Mouse (Mus musculus): ENCODE measurements around the gene Ugt1a5.
"Not testable (repeated sequence)": the region's sequence is repeated elsewhere in the genome, so short reads cannot be mapped to it uniquely, and the experiment has no call there.

The Ugt1a5 gene

DNA sequence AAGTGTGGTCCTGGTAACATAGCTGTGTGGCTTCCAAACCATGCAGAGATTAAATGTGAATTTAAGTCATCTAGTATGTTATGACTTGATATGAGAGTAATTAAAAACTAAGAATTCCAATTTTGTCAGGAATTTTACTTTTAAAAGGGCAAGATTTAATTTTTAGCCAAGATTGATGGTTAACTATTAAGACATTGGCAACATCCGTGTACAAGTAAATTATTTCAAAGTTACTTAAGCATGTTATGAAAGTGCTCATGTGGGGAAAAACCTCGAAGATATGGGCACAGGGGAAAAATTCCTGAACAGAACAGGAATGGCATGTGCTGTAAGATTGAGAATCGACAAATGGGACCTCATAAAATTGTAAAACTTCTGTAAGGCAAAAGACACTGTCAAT, 31.6 kb downstream of the Ugt1a5 start:
- no peak for DNase-seq (ENCODE audit: low spot score in 2 of 2)

DNA sequence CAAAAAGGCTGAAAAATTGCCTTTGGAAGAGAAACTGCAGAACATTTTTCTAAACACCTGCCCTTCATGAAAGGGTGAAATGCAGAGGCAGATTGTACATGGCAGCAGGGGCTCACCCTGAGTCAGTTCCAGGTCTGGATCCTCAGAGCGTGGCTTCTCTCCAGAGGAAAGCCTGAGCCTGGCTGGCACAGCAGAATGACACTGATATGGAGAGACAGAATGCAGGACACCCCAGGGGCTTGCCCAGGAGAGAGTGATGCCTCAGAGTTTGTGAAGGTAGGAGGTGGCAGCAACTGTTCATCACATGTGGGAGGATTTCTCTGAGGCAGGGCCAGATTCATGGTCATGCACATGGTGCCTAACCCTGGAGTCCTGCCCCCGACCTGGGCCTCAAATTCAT, 34.2 kb downstream of the Ugt1a5 start:
- DNase-seq (ENCODE audit: low spot score in 2 of 2) = no peak

DNA sequence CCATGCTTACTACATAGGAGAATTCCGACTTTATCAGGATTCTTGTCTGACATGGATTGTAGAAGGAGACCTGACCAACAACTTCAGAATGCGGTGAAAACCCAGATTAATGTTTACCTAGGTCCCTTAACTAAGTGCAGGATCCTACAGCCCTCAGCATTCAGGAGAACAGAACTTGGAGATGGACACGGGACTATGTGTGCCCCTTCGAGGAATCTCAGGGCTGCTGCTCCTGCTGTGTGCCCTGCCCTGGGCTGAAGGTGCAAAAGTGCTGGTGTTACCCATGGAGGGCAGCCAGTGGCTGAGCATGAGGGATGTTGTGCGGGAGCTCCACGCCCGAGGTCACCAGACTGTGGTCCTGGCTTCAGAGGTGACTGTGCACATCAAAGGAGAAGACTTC, 34.6 kb downstream of the Ugt1a5 start, which contains the start of gene Ugt1a2:
Ugt1a2 (plus strand) TSS at position 146 of the 400 bp plus-strand sequence.
- DNase-seq (ENCODE audit: low spot score in 2 of 2) = no peak

DNA sequence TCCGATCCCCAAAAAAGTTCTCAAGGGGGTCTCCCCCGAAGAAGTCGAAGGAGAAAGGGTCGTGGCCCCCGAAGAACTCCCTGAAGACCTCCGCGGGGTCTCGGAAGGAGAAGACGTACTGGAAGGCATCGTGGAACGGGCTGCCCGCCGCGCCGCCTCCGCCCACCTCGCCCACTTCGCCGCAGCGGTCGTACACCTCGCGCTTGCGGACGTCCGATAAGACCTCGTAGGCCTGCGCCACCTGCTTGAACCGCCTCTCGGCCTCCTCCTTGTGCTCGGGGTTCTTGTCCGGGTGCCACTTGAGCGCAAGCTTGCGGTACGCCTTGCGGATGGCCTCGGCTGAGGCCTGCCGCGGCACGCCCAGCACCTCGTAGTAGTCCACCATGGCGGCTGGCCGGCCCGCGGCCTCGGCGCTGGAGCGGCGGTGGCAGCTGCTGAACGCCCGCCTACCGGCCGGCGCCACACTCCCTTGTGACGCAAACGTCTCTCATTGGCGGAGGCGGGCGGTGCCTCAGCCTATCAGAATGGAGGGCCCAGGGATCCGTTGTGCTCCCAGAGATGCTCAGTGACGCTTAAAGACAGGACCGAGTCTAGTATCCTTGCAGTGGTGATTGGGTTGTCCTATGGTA, 39.6 kb downstream of the Ugt1a5 start, which contains the start of gene Dnajb3:
Dnajb3 (minus strand) TSS at position 489 of the 629 bp plus-strand sequence.
- DNase-seq (ENCODE audit: low spot score in 2 of 2) = peak; percentile 55 to 80

DNA sequence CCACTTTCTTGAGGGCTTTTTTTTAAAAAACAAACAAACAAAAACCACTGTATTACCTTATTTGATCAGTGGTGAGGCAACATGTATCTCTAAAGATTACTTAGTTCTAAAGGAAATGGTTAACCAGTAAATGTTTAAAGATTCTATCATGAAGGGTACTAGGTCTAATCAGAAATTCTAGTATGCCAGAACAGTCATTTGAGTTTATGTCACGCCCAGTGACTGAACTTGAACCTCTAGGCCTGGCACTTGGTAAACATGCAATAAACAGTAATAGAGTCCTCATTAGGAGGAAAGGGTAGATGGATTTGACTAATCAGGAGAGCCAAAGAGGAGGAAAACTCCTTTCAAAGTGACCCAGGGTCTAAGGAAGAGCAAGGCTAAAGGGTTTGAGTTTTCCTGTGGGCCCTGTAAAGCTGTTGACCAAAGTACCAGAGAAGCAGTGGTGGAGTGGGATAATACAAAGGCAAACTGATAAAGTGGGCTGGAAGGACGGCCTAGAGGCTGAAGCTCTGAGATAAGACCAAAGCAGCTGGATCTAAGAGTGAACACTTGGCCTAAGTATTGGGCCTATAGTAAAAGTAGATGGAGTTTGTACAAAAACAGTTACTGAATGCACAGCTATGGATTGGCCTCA, 41.1 kb downstream of the Ugt1a5 start:
- DNase-seq (ENCODE audit: low spot score in 2 of 2) = no peak

DNA sequence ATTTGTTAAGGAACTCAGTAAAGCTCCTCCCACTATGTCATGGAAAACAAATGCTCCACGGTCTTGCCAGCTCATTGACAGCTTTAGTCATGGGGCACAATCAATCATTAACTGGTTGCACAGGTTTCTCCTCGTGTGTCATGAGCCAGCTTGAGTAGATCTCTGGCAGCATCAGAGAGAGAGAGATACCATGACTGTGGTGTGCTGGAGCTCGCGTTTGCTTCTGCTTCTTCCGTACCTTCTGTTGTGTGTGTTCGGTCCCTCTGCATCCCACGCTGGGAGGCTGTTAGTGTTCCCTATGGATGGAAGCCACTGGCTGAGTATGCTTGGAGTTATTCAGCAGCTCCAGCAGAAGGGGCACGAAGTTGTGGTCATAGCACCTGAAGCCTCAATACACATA, 46.0 kb downstream of the Ugt1a5 start, which contains the start of gene Ugt1a1:
Ugt1a1 (plus strand) TSS at position 148 of the 400 bp plus-strand sequence.
- no peak for DNase-seq (ENCODE audit: low spot score in 2 of 2)

DNA sequence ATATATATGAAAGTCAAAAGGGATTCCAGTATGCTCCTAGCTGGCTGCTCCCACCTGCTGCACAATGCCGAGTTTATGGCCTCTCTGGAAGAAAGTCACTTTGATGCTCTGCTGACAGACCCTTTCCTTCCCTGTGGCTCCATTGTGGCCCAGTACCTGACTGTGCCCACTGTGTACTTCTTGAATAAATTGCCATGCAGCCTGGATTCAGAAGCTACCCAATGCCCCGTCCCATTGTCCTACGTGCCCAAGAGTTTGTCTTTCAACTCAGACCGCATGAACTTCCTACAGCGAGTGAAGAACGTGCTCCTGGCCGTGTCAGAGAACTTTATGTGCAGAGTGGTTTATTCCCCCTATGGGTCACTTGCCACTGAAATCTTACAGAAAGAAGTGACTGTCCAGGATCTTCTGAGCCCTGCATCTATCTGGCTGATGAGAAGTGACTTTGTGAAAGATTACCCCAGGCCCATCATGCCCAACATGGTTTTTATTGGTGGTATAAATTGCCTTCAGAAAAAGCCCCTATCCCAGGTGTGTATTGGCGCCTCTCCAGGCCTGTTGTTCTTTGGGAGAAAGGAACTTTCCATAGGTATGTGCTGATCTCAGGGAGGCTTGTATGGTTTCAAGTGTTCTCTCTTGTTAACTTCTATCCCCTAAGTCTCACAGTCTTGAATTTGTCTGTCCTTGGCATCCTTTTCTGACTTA, 46.7 kb downstream of the Ugt1a5 start:
- DNase-seq (ENCODE audit: low spot score in 2 of 2) = no peak

DNA sequence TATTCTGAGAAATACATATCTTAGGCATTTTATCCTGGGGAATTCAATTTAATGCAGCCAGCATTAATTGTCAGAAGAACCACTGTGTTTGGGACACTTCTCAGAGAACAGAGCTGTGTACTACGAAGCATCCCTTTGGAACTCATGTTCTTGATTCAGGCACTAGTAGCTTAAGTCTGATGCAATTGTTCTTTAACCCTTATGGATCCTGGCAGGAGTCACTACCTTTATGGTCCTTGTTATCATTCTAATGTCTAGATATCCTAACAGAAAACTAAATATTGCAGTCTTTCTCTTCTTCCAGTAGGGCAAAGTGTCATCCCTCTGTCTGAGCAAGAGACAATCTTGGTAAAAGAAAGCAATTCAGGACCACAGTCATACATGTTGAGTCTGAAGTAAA, 47.2 kb downstream of the Ugt1a5 start:
- no peak for DNase-seq (ENCODE audit: low spot score in 2 of 2)

DNA sequence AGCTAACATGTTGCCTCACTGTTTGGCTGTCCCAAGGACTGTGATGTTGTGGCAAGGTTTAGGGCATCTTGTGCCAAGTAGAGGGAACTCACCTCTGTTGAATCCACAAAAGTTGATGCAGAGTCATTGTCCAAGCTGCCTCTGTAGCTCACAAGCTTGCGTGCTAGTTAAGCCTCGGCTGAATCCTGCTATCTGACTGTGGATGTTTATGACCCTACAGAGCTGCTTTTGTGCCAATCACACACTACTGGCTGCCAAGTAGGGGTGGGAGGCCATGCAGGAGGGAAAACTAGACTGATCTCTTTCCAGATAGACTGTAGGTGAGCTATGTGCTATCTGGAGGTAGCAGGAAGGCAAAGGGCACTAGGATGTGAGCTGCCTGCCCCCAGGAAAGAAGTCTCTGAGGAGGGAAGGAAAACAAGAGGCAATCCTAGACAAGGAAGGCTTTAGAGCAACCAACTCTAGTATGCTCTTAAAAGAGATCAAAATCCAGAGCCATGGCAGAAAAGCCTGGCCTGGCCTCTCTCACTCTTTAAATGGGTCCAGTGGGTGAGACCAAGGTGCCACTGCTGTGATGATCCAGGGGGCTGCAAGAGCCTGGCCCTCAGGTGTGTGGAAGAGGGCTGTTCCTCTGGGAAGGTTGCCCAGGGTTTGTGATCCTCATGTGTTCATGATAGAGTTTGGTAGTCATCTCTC, 48.1 kb downstream of the Ugt1a5 start:
- DNase-seq (ENCODE audit: low spot score in 2 of 2) = no peak

DNA sequence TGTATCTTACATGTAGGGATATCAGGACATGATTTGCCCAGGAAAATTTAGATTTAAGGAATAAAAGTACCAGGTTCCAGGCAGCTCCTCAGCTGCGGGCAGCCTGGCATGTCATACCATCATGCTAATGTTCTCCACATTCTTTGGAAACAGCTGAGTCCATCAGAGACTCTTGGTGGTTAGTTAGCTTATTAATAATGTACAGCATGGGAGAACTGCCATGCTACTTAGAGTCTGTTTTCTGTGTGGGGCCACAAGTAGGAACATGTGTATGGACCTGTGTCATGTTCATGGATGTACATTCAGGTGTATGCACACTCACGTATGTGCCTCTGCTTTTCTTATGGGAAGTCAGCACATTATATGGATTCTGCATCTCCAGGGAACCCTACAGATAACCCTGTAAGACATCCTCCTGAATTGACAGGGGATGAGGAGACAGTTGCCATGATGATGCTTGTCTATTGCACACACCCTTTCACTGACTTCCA, 48.7 kb downstream of the Ugt1a5 start:
- no peak for DNase-seq (ENCODE audit: low spot score in 2 of 2)

DNA sequence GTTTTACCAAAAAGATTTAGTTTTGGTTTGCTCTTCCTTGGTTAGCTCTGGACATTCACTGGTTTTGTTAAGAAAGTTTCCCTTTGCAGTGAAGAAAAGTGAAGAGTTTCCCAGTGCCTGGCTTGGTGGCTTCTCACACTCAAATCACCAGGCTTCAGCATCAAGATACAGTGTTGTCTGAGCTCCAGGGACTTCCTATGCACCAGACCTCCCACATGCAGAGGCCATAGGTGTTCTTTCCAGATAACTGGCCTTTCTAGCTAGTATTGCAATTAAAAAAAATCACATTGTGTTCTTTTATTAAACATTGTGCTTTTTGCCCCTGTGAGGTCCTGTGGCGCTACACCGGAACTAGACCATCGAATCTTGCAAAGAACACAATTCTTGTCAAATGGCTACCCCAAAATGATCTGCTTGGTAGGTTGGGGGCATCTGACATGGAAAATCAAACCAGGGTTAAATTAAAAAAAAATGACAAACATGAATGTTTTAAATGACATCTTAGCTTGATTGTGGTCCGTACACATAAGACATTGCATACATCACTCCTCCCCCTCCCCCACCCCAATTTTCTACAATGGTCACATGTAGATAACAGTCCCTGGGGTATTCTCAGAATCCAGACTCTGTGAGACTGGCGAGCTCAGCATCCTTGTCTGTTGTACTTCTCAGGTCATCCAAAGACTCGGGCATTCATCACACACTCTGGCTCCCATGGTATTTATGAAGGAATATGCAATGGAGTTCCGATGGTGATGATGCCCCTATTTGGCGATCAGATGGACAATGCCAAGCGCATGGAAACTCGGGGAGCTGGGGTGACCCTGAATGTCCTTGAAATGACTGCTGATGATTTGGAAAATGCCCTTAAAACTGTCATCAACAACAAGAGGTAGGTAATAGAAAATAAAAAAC, 49.9 kb downstream of the Ugt1a5 start:
- no peak for DNase-seq (ENCODE audit: low spot score in 2 of 2)

DNA sequence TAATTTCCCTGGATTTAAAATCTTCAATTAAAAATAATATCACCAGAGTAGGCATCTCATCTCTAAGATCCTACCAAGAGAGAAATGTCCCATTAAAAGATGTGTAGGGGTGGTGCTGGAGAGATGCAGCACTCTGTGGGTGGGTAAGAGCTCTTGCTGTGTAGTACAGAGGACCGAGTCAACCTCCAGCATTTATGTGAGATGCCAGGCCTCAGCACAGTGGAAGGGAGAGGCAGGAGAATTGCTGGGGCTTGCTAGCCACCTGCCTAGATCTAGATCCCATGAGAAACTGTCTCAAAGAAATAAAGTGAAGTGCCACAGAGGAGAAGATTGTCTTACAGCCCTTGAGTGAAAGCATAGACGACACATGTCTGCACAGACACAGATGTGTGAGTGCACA, 50.7 kb downstream of the Ugt1a5 start:
- no peak for DNase-seq (ENCODE audit: low spot score in 2 of 2)

DNA sequence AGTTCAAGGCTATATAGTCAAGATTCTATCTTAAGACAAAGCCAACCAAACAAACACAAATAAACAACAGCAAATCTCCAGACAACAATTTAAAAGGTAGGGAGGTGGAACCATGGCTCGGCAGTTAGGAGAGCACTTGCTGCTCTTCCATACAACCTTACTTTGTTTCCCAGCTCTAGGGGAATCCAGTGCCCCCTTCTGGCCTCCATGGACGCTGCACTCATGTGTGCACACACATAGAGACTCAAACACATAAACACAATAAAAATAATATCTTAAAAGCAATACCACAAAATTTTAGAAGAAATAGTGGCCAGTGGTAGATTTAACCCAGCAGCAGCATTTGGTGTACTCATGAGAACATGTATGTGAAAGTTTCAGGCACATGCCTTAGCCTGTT, 51.3 kb downstream of the Ugt1a5 start:
- DNase-seq (ENCODE audit: low spot score in 2 of 2) = no peak

DNA sequence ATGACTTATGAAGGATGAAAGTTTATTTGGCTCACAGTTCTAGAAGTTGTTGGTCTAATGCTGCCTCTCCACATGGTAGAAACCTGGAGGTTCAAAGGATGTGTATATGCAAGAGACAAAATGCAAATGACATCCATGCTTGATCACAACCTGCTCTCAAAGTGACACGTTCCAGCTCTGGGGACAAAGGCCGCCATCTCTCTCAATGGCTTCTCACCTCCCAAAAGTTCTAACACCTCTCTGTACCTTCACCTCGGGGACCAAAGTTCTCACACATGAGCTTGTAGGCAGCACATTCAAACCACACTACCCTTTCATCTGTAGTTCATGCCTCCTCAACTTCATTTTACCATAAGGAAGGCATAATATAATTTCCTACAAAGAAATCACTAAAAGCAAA, 51.8 kb downstream of the Ugt1a5 start:
- no peak for DNase-seq (ENCODE audit: low spot score in 2 of 2)

DNA sequence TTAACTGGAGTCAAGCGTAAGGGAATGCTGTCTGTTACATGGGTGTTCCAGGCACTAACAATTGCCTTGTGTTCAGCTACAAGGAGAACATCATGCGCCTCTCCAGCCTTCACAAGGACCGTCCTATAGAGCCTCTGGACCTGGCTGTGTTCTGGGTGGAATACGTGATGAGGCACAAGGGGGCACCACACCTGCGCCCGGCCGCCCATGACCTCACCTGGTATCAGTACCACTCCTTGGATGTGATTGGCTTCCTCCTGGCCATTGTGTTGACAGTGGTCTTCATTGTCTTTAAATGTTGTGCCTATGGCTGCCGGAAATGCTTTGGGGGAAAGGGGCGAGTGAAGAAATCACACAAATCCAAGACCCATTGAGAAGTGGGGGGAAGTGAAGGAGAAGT, 52.2 kb downstream of the Ugt1a5 start:
- DNase-seq (ENCODE audit: low spot score in 2 of 2) = no peak

DNA sequence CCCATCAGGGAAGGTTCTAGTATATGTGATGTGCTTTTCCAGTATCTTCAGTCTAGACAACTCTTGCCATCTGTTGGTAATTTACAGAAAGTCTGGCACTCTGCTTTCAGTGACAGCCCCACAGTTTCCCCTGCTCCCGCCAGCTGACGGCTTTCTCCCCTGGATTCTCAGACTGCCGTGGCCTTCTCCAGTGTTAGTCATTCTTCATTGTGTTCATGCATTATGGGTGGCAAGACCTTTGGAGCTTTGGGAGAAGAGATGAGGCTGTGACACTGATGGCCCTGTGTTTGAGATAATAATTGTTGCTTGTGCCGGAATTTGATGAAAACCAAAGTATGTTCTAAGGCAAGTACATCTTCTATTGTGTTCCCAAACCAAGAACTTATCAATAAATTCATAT, 52.8 kb downstream of the Ugt1a5 start:
- DNase-seq (ENCODE audit: low spot score in 2 of 2) = no peak

DNA sequence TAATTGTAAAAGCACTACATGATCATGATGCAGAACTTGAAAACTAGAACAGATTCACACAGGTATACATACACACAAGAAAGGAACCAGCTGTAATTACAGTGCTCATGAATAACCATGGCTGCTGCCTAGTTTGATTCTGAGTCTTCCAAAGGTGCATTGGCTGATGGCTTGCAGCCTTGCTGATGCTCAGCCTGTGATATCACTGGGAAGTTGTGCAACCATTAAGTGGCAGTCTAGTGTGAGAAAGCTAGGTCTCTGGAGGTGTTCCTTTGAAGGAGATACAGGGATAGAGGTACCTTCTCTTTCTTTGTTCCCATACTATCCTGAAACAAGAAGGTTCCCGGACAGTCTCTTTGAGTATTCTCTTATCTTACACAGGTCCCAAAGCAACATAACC, 53.2 kb downstream of the Ugt1a5 start:
- no peak for DNase-seq (ENCODE audit: low spot score in 2 of 2)

DNA sequence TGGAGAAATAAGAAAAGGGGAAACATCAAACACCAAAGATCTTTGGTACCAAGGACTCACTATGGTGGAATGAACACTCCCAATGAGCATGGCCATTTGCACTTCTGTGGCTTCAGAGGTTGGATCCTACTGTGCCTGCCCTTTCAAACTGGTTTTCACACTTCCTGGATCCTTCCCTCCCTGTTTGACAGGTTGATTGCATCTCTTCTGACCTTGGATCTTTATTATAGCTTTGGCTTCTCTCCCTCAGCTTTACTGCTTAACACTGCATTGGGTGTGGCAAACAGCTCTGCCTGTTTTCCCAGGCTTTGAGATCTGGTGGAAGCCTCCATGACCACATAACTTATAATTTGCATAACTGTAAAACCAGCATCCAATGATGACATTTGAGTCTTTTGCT, 54.5 kb downstream of the Ugt1a5 start:
- DNase-seq (ENCODE audit: low spot score in 2 of 2) = no peak

DNA sequence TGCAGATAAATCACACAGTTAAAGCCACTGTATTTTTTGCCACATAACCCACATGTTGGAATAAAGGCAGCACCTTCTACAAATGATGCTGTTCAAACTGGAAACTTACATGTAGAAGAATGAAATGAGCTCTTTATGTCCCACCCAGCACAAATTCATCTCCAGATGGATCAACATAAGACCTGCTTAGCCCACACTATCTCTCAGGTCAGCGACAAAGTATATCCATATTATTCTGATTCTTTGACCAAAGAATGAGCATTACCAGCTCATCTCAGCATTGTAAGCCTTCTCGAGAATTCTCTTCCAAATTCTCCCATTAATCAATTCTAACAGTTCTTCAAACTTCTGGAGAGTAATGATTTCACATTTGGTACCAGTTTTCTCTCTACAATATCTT, 56.4 kb downstream of the Ugt1a5 start:
- no peak for DNase-seq (ENCODE audit: low spot score in 2 of 2)

DNA sequence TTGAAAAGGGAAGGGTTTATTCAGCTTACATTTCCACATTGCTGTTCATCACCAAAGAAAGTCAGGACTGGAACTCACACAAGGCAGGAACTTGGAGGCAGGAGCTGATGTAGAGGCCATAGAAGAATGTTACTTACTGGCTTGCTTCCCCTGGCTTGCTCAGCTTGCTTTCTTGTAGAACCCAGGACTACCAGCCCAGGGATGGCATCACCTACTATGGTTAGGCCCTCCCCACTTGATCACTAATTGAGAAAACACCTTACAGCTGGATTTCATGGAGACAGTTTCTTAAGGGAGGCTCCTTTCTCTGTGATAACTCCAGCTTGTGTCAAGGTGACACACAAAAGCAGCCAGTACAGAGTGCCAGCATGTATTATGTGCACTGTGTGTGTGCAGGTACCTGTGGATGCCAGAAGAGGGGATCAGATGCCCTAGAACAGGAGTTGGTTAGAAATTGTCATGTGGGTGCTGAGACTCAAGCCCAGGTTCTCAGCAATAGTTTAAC, 57.3 kb downstream of the Ugt1a5 start:
- DNase-seq (ENCODE audit: low spot score in 2 of 2) = not testable (repeated sequence)

DNA sequence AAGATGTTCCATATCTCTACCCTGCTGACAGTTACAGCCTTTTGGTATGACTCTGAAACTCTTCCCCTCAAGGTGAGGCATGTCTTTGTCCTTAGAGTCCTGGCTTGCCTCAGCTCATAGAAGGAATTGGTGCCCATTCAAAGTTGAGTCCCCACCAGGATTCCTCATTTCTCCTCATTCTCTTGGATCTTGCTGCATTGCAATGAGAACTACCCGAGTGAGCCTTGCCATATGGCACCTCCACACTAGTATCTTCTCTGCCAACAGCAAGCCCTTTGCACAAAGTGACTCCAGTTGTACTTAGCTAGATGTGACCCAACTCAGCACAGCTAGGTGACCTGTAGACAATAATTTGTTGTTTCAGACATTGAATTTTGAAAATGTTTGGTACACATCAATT, 57.8 kb downstream of the Ugt1a5 start:
- DNase-seq (ENCODE audit: low spot score in 2 of 2) = no peak
